Mouse (Mus musculus) myocyte (in vitro differentiated cells): ENCODE results near the gene Ppp4r1.

Experiments used
- CEBPB ChIP-seq: IDR thresholded peaks from 2 replicates; pipeline ENCODE4 v1.6.1; 2011; ENCODE audit warnings: mild to moderate bottlenecking, moderate library complexity; ENCODE audit not compliant: poor library complexity, insufficient read depth, severe bottlenecking
- E2F4 ChIP-seq: IDR thresholded peaks from one replicate; pipeline ENCODE4 v1.6.1; 2011; ENCODE audit warnings: mild to moderate bottlenecking, control low read depth, moderate library complexity; ENCODE audit not compliant: insufficient read depth
- MAX ChIP-seq: IDR thresholded peaks from one replicate; pipeline ENCODE4 v1.6.1; 2011; ENCODE audit warnings: low read depth, mild to moderate bottlenecking, control low read depth
- MYOD1 ChIP-seq, 3 experiments: IDR thresholded peaks; one replicate each; pipeline ENCODE4 v1.6.1; 2011; ENCODE audit warnings: control low read depth in 2 of 3, low read depth in 2 of 3, mild to moderate bottlenecking in 2 of 3, moderate library complexity in 1 of 3; ENCODE audit not compliant: insufficient read length in 2 of 3, control insufficient read depth in 1 of 3
- MYOG ChIP-seq, 3 experiments: IDR thresholded peaks; one replicate each; pipeline ENCODE4 v1.6.1; 2011; ENCODE audit warnings: control low read depth in 2 of 3, low read depth in 2 of 3, mild to moderate bottlenecking in 2 of 3; ENCODE audit not compliant: insufficient read length in 2 of 3, control insufficient read depth in 1 of 3, insufficient read depth in 1 of 3
- POLR2A ChIP-seq: IDR thresholded peaks from one replicate; pipeline ENCODE4 v1.6.1; 2011; ENCODE audit warnings: low read depth, mild to moderate bottlenecking, control low read depth, moderate library complexity; ENCODE audit not compliant: insufficient read length
- POLR2AphosphoS2 ChIP-seq: IDR thresholded peaks from one replicate; pipeline ENCODE4 v1.6.1; 2011; ENCODE audit warnings: low read depth, control low read depth; ENCODE audit not compliant: insufficient read length
- SRF ChIP-seq: IDR thresholded peaks from one replicate; pipeline ENCODE4 v1.6.1; 2011; ENCODE audit warnings: low read depth; ENCODE audit not compliant: control insufficient read depth, insufficient read length
- TCF12 ChIP-seq: IDR thresholded peaks from one replicate; pipeline ENCODE4 v1.6.1; 2011; ENCODE audit warnings: mild to moderate bottlenecking, control low read depth; ENCODE audit not compliant: poor library complexity, insufficient read depth, severe bottlenecking
- TCF3 ChIP-seq: IDR thresholded peaks from one replicate; pipeline ENCODE4 v1.6.1; 2011; ENCODE audit warnings: low read depth, control low read depth; ENCODE audit not compliant: insufficient read length
- USF1 ChIP-seq: IDR thresholded peaks from one replicate; pipeline ENCODE4 v1.6.1; 2011; ENCODE audit warnings: low read depth, mild to moderate bottlenecking, control low read depth, moderate library complexity

DNA sequence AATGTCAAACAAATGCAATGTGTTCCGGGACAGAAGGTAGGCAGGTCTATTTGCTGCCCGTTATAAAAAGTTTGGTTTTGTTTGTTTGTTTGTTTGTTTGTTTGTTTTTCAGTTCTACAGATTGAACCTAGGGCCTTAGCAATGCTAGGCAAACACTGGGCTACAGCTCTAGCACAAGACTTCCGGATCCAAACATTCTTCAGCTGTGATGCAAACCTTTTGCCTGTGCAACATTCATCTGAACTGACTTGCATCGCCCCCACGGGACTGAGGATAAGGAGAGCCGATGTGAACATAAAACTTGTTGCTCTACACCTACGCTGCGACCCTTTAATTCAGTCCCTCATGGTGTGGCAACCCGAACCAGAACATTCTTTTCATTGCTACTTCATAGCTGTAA, 104.2 kb downstream of the Ppp4r1 start:
- no peak for TF ChIP-seq USF1
- TF ChIP-seq POLR2A = no peak
- TF ChIP-seq CEBPB = no peak
- no peak for TF ChIP-seq MYOD1 (IDR thresholded peaks at IDR 0.05; ENCODE audit: control insufficient read depth in 1 of 3, insufficient read length in 2 of 3, low read depth in 2 of 3)
- TF ChIP-seq POLR2AphosphoS2 = no peak
- no peak for TF ChIP-seq MAX
- TF ChIP-seq TCF12 = no peak
- TF ChIP-seq E2F4 = no peak
- no peak for TF ChIP-seq MYOG (IDR thresholded peaks at IDR 0.05; ENCODE audit: control insufficient read depth in 1 of 3, insufficient read depth in 1 of 3, insufficient read length in 2 of 3, low read depth in 2 of 3)
- no peak for TF ChIP-seq TCF3
- TF ChIP-seq SRF = no peak
